Mouse (Mus musculus) urinary bladder, postnatal 10 days (tissue): ENCODE data around the gene Twist2.

Experiments used
- DNase-seq: peaks from one replicate; pipeline ENCODE4 v3.0.0; 2022; ENCODE audit warnings: low spot score

Twist2 gene

DNA sequence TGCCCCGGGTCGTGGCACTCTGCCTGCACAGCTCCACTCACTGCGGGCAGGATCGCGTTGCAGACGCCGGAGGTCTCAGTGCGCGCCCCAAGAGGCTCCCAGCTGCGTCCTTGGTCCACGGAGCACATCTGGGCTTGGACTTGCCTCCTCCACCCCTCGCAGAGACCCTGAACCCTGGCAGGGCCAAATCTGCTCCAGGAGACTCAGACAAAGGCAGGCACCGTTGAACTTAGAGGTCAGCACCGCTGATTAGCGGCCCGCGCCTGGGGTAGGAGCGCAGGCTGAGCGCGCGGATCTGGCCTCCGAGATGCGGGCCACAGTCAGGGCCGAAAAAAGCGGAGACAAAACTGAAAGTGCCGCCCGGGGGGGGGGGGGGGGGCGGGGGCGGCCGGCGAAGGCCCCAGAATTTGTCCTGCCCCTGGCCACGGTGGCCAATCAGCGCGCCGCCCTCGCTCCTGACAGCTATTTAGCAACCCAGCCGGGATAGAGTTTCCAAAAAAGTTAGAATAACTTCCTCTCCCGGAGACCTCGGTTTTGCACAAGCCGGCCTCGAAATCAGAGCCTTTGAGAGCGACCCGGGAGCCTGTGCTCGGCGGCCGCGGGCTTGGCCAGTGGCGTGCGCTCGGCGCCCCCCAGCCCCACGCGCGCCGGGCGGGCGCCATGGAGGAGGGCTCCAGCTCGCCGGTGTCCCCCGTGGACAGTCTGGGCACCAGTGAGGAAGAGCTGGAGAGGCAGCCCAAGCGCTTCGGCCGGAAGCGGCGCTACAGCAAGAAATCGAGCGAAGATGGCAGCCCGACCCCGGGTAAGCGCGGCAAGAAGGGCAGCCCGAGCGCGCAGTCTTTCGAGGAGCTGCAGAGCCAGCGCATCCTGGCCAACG is at the start of gene Twist2:
Gene Twist2, plus strand, starts transcription at position 495 of the 877 bp plus-strand sequence.
- peak; percentile 25 for DNase-seq

DNA sequence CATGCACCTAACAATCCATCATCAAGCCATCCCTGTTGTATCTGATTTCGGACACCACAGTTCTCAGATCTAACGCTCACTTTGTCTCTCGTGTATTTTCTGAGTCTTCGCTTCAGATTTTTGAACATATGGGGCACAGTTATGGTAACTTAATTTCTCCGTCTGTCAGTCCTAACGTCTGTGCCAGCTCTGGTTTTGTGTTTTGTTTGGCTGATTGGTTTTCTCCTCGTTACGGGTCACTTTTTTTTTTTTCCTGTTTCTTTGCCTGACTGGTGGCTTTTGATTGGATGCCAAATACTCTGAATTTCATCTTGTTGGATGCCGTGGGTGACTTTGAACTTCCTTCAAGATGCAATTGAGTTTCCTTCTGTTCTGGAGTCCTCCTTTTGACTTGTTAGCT is 48.3 kb upstream of the Twist2 start:
- no peak for DNase-seq

- peak; percentile 21 for DNase-seq
Measured at GRCm38 (mm10) chr1:91755102-91755501, 46.2 kb upstream of the Twist2 start.

DNA sequence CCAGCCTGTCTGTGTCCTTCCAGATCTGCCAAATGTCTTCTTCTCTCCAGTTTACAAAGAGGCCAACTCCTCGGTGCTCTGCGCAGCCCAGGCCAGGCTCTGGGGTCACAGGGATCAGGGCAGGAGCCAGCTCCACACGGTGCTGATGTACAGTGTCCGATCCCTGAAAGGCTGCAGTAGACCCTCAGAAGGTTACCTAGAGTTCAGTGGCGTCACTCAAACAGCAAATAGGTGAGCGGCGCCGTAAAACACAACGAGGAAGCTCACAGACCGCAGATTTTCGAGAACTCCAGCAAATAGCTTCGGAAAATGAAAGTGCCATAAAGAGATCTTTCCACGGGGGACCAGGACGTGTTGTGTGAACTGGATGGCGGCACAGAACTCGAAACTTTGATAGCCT is 44.0 kb upstream of the Twist2 start:
- DNase-seq = no peak

- DNase-seq = no peak
Measured at GRCm38 (mm10) chr1:91758143-91758542, 43.1 kb upstream of the Twist2 start.

DNA sequence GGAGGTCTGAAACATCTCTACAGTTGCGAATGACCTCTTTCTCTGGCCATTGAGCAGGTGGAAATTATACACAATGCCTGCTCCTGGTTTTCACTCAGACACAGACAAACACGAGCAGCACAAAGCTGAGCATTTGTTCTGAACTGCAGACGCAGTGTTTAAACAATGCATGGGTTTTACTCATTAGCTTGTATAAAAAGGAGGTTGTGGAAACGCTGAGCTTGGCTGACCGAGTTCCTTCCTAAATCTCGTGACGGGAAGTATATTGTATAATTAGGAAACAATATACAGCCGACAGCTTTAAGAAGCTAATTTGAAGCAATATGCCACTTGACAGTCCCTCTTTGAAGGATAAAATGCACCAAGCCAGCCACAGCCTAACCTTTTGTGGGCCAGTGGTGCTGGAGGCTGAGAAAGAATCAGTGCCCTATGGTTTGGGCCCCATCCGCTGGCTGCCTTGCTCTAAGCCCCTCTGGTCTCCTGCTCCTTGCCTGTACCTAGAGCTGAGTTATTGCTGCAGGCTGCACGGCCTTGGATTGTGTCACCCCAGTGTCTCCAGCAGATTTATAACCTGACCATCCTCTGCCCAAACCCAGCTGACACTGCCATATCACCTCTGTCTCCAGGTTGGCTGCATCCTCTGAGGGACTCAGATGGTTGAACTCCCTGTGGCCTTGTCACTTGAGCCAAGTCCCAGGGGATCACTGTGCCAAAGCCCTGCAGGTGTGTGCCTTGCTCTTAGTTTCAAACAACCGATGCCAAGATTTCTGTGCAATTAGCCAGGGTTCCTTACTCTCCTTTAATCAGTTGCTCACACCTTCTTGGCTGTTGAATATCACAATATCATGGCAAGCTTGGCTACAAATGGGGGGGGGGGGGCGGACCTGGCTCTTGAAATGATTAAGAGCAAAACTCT is 42.4 kb upstream of the Twist2 start:
- DNase-seq = no peak

GRCm38 (mm10) chr1:91760140-91760986 is 40.9 kb upstream of the Twist2 start:
- DNase-seq = no peak

DNA sequence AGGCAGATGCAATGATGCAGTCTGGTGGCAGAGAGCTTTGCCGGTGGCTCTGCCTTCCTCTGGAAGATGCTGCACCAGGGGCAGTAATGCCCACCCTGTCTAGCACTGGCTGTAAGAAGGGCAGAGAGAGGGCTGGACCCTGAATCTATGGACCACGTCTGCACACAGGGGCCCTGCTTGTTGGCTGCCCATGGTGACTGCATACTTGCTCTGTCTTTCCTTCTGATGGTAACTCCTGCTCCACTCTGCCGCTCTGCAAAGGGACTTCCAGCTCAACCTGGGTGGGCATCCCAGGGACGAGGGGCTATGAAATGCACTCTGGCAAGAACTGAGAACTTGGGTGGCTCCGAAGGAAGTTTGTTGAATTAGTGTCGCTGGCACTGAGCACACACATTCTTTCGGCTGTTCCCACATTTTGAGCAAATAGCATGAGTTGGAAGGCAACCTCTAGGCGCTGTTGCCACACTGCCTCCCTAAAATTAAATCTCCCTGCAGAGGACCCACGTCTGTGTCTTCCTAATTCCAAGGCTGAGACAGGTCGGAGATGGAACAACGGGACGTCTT is 38.7 kb upstream of the Twist2 start:
- DNase-seq = no peak

- DNase-seq = no peak
Measured at GRCm38 (mm10) chr1:91770221-91770624, 31.0 kb upstream of the Twist2 start.

DNA sequence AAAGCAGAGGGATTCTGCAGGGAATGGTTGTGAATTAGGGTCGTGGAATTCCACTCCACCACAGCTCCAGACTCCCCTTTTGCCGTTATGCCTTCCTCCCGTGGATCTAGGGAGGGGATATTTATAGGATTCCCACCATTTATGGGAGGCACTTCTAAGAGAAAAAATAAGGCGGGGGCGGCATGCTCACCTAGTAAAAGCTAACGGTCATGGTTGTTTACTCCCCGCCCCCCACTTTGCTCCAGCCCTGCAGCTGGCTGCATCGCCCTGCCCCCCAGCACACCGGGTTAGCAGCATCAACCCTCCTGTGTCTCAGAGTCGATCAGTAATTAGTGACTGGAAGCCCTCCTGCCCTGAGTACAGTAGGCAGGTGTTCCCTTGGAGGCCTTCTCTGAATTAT is 30.6 kb upstream of the Twist2 start:
- DNase-seq = no peak

GRCm38 (mm10) chr1:91776928-91777327 is 24.3 kb upstream of the Twist2 start:
- no peak for DNase-seq

DNA sequence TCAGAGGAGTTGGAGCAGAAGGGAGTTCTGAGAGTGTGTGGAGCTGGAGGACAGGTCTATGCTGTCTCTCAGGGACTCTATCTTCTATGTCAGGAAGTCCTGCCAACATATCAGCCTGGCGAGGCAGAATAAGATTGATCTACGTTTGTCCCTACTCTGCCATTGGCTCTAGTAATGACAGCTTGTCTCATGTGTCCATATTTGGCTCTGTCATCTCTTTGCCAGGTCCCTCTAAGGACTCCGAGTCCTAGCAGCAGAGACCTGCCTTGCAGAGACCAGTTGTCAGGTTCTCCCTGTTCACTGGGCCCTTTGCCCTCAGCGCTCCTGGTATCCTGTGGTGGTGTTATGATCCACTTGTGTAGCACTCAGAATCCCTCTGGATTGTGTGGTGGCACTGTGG is 21.4 kb upstream of the Twist2 start:
- no peak for DNase-seq

- no peak for DNase-seq
Measured at GRCm38 (mm10) chr1:91781182-91781581, 20.1 kb upstream of the Twist2 start.

GRCm38 (mm10) chr1:91784162-91784561 is 17.1 kb upstream of the Twist2 start:
- DNase-seq = no peak

- DNase-seq = no peak
Measured at GRCm38 (mm10) chr1:91799323-91799722, 1.9 kb upstream of the Twist2 start.

GRCm38 (mm10) chr1:91800348-91800747 is 913 bp upstream of the Twist2 start:
- no peak for DNase-seq

- no peak for DNase-seq
Measured at GRCm38 (mm10) chr1:91801844-91802366, 644 bp downstream of the Twist2 start.

GRCm38 (mm10) chr1:91802406-91803121 is 1.3 kb downstream of the Twist2 start:
- DNase-seq = no peak

DNA sequence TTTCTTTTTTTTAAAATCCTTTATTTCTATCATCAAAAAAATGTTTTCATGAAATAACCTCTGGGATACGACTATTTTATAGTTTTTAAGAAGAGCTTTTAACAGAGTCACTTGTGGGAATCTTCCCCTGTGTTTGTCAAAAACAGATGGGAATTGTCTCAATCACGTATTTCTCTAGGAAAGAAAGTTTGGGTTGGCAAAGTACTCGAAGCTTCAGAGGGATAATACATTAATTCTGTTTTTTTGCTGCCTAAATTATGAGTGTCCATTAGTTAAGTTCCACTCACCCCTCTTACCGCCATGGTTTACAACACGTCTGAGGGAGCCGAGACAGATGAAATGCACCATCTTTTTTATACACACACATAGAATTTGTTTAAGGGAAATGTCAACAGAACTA is 2.2 kb downstream of the Twist2 start:
- DNase-seq = no peak

DNA sequence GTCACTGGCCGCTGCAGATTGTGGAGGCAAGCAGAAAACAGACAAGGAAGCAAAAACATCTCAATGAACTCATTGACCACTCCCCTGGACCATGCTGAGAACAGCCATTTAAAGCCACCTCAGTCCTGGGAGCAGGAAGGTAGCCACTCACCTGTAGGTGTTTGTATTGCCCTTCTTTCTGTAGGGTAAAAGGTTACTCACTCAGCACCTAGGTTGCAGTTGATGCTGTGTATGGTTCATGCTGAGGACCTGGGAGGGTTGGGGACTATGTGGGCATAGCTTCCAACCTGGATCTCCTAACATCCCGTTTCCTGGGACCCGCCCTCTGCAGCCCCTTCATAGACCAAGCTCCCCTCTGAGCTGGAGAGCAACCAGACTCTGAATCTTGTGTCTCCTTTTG is 14.8 kb downstream of the Twist2 start:
- no peak for DNase-seq

- no peak for DNase-seq
Measured at GRCm38 (mm10) chr1:91816571-91816970, 15.3 kb downstream of the Twist2 start.
